In the genomic region with DNA sequence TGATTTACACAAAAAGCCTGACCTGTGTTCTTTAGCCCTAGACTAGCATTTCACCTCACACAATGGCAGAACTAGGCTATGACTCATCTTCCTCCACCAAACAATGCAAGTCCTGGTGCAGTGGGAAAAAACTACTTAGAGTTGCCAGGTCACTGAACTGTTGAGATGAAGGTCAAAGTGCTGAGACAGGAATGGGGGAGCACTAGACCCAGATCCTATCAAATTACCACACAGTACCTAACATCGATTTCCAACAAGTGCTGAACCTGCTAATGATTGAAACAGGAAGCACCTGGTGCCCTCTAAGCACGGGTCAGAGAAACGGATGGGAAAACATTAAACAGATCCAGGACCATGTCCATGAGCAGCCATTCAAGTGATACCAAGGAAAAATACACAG, we compare ENCODE assay signal across 11 mouse cellular contexts. TPM values are rescaled to one million over a fixed set of nuclear protein-coding genes. Genes with fewer than 3 reads are reported as not detected.
DNase-seq lines count a peak whose midpoint lies in the region; ATAC-seq lines count a peak whose summit lies in the region.
"Had no signal": no experiment of that assay in that cellular context is flagged by ENCODE, and none has a peak within 500 bp of the region (broad histone marks: within the 10 kb centered on the region; RNA-seq: fewer than 3 reads in every experiment).

No protein-coding gene starts in this region.

- peak; percentile 42 for DNase-seq in adrenal gland, adult 2 months
- no peak for DNase-seq in adrenal gland, postnatal 4 days (ENCODE audit: low spot score in 2 of 2)
- DNase-seq in kidney, postnatal 25 days: no peak
- peak; percentile 81 for DNase-seq in R1 (ENCODE audit: low read depth, low spot score)
- no peak for DNase-seq in thymus, postnatal 14 days
- no peak for DNase-seq in frontal cortex, adult 2 months (ENCODE audit: extremely low spot score in 1 of 2, low spot score in 1 of 2)
- DNase-seq: cerebellum, postnatal 14 days; gastrocnemius, postnatal 36 days; lung, postnatal 14 days had no signal

- H3K36me3 ChIP-seq in kidney, embryonic 15.5 days: no peaks in the 10 kb centered on the region
- H3K36me3 ChIP-seq in kidney, embryonic 16.5 days (ENCODE audit: insufficient read depth, low read length): no peaks in the 10 kb centered on the region

- H3K27ac ChIP-seq in kidney, embryonic 15.5 days: peak overlapping the region; percentile 58
- H3K27ac ChIP-seq in kidney, embryonic 16.5 days (ENCODE audit: low read length): peak overlapping the region; percentile 39; the same call in 1 of the 2 replicates

- H3K4me1 ChIP-seq in kidney, embryonic 15.5 days: peaks cover 56% of the 10 kb centered on the region
- H3K4me1 ChIP-seq in kidney, embryonic 16.5 days (ENCODE audit: insufficient read depth, low read length): peaks cover 56% of the 10 kb centered on the region

- no peak overlapping the region for H3K4me2 ChIP-seq in kidney, embryonic 15.5 days
- H3K4me2 ChIP-seq in kidney, embryonic 16.5 days (replicated peaks; ENCODE audit: low read depth, low read length): no peak overlapping the region

- WGBS in kidney, embryonic 15.5 days: 10% methylated on average over 3 of the region's 3 CpGs
- WGBS in kidney, embryonic 16.5 days: 12% methylated on average over 3 of the region's 3 CpGs

- peak; percentile 81 for ATAC-seq in kidney, embryonic 15.5 days (replicated peaks; ENCODE audit: low FRiP score)
- ATAC-seq in kidney, embryonic 16.5 days (ENCODE audit: low FRiP score, low TSS enrichment): peak; percentile 87

- no peaks in the 10 kb centered on the region for H3K9me3 ChIP-seq in kidney, embryonic 15.5 days (replicated peaks)
- no peaks in the 10 kb centered on the region for H3K9me3 ChIP-seq in kidney, embryonic 16.5 days (ENCODE audit: low read length)

- no peak overlapping the region for H3K9ac ChIP-seq in kidney, embryonic 15.5 days
- no peak overlapping the region for H3K9ac ChIP-seq in kidney, embryonic 16.5 days (replicated peaks; ENCODE audit: low read length)

- no peaks in the 10 kb centered on the region for H3K27me3 ChIP-seq in kidney, embryonic 15.5 days
- H3K27me3 ChIP-seq in kidney, embryonic 16.5 days (ENCODE audit: insufficient read depth, low read length): no peaks in the 10 kb centered on the region

- no peak overlapping the region for H3K4me3 ChIP-seq in kidney, embryonic 15.5 days (replicated peaks)
- no peak overlapping the region for H3K4me3 ChIP-seq in kidney, embryonic 16.5 days (ENCODE audit: low read length)

RNA-seq across cellular contexts. Expression of gene Utrn, which starts 59.5 kb away (rescaled TPM):
- total RNA-seq in adrenal gland, adult 2 months (2021): 10 to 100 TPM; 70.3 to 81.8 TPM
- polyA plus RNA-seq in adrenal gland, adult 2 months (2012; rRNA removed): 21.7 and 25.4 TPM in 2 replicates
- total RNA-seq in adrenal gland, postnatal 4 days (2021): 100 to 1,000 TPM in 1 of 2 experiments, 10 to 100 TPM in 1; 91.1 to 101 TPM
- 85.2 and 86.1 TPM in 2 replicates for polyA plus RNA-seq in kidney, embryonic 15.5 days (2015; fragmentation: Nextera tagmentation; extraction: Ambion mirVana)
- 76.0 and 88.1 TPM in 2 replicates for polyA plus RNA-seq in kidney, embryonic 16.5 days (2015; fragmentation: Nextera tagmentation; extraction: Ambion mirVana)
- polyA plus RNA-seq in frontal cortex, adult 2 months (2012; rRNA removed): 28.0 and 29.9 TPM in 2 replicates

Comparison
In these comparisons a context has a peak if more than half of its experiments do, and no peak if none do; other contexts are left out.
1. DNase-seq: peak in adrenal gland, adult 2 months (single experiment) and R1 (single experiment); none in adrenal gland, postnatal 4 days (0 of 2), kidney, postnatal 25 days (0 of 2), thymus, postnatal 14 days (single experiment) and frontal cortex, adult 2 months (0 of 2).